Mouse (Mus musculus): ENCODE data around the gene Specc1. TPM values are rescaled to one million over a fixed set of nuclear protein-coding genes. Genes with fewer than 3 reads are reported as not detected.

Gene Specc1
- polyA plus RNA-seq, 1 experiment from 2014 or later: 8.7 TPM

GRCm38 (mm10) chr11:62209891-62210290 is 253.3 kb downstream of the Specc1 start:
- ATAC-seq (replicated peaks; ENCODE audit: low FRiP score, low read depth) (no peak), DNase-seq (ENCODE audit: low spot score) (no peak)
- TF ChIP-seq CTCF (IDR thresholded peaks at IDR 0.05; ENCODE audit: low read depth): no peak
- H3K9me3 ChIP-seq (replicated peaks; ENCODE audit: low read length): no peaks in the 10 kb centered on the region
- no peak overlapping the region for H3K4me2 ChIP-seq (ENCODE audit: low read length)
- H3K4me3 ChIP-seq (replicated peaks; ENCODE audit: low read depth, low read length): no peak overlapping the region
- 38% methylated on average over 4 of the region's 4 CpGs for WGBS
- no peaks in the 10 kb centered on the region for H3K27me3 ChIP-seq (ENCODE audit: insufficient read depth, low read length)
- no peak overlapping the region for H3K9ac ChIP-seq (ENCODE audit: low read depth, low read length)
- no peaks in the 10 kb centered on the region for H3K36me3 ChIP-seq (ENCODE audit: insufficient read depth, low read length)
- H3K27ac ChIP-seq: no peak overlapping the region
- H3K4me1 ChIP-seq (replicated peaks; ENCODE audit: insufficient read depth, low read length): no peaks in the 10 kb centered on the region

- ATAC-seq (replicated peaks; ENCODE audit: low FRiP score, low read depth) (no peak), DNase-seq (ENCODE audit: low spot score) (no peak)
- Histone ChIP-seq H3K9ac (ENCODE audit: low read depth, low read length) (no peak overlapping the region), H3K4me2 (ENCODE audit: low read length) (no peak overlapping the region), H3K36me3 (ENCODE audit: insufficient read depth, low read length) (no peaks in the 10 kb centered on the region), H3K27ac (no peak overlapping the region), H3K9me3 (replicated peaks; ENCODE audit: low read length) (no peaks in the 10 kb centered on the region), H3K4me1 (replicated peaks; ENCODE audit: insufficient read depth, low read length) (no peaks in the 10 kb centered on the region), H3K27me3 (ENCODE audit: insufficient read depth, low read length) (no peaks in the 10 kb centered on the region), H3K4me3 (replicated peaks; ENCODE audit: low read depth, low read length) (no peak overlapping the region)
- no peak for TF ChIP-seq CTCF (IDR thresholded peaks at IDR 0.05; ENCODE audit: low read depth)
- 71% methylated on average over 12 of the region's 12 CpGs for WGBS
Observed at GRCm38 (mm10) chr11:62213384-62213989, 256.9 kb downstream of the Specc1 start.

GRCm38 (mm10) chr11:62215107-62215506 is 258.5 kb downstream of the Specc1 start:
- Histone ChIP-seq H3K27ac (no peak overlapping the region), H3K9ac (ENCODE audit: low read depth, low read length) (no peak overlapping the region), H3K4me1 (replicated peaks; ENCODE audit: insufficient read depth, low read length) (no peaks in the 10 kb centered on the region), H3K27me3 (ENCODE audit: insufficient read depth, low read length) (no peaks in the 10 kb centered on the region), H3K9me3 (replicated peaks; ENCODE audit: low read length) (no peaks in the 10 kb centered on the region), H3K4me2 (ENCODE audit: low read length) (no peak overlapping the region), H3K36me3 (ENCODE audit: insufficient read depth, low read length) (no peaks in the 10 kb centered on the region), H3K4me3 (replicated peaks; ENCODE audit: low read depth, low read length) (no peak overlapping the region)
- ATAC-seq (replicated peaks; ENCODE audit: low FRiP score, low read depth) (no peak), DNase-seq (ENCODE audit: low spot score) (no peak)
- 76% methylated on average over 2 of the region's 2 CpGs for WGBS
- TF ChIP-seq CTCF (IDR thresholded peaks at IDR 0.05; ENCODE audit: low read depth): no peak

- Histone ChIP-seq H3K9me3 (replicated peaks; ENCODE audit: low read length) (no peaks in the 10 kb centered on the region), H3K9ac (ENCODE audit: low read depth, low read length) (no peak overlapping the region), H3K27ac (no peak overlapping the region), H3K4me1 (replicated peaks; ENCODE audit: insufficient read depth, low read length) (0 out of 2 replicates have a peak, but pooled peaks cover 8% of the 10 kb centered on the region), H3K4me3 (replicated peaks; ENCODE audit: low read depth, low read length) (no peak overlapping the region), H3K36me3 (ENCODE audit: insufficient read depth, low read length) (no peaks in the 10 kb centered on the region), H3K4me2 (ENCODE audit: low read length) (no peak overlapping the region), H3K27me3 (ENCODE audit: insufficient read depth, low read length) (no peaks in the 10 kb centered on the region)
- TF ChIP-seq CTCF (IDR thresholded peaks at IDR 0.05; ENCODE audit: low read depth): no peak
- no peak for ATAC-seq (replicated peaks; ENCODE audit: low FRiP score, low read depth)
- 67% methylated on average over 6 of the region's 6 CpGs for WGBS
- no peak for DNase-seq (ENCODE audit: low spot score)
Observed at GRCm38 (mm10) chr11:62217751-62218150, 261.2 kb downstream of the Specc1 start.

GRCm38 (mm10) chr11:62220756-62221510 is 264.4 kb downstream of the Specc1 start:
- H3K36me3 ChIP-seq (ENCODE audit: insufficient read depth, low read length): no peaks in the 10 kb centered on the region
- H3K4me1 ChIP-seq (replicated peaks; ENCODE audit: insufficient read depth, low read length): 0 out of 2 replicates have a peak, but pooled peaks cover 8% of the 10 kb centered on the region
- peak; percentile 29 for DNase-seq (ENCODE audit: low spot score)
- 0 out of 2 replicates have a peak overlapping the region, but pooled peaks have one; percentile 5 for H3K27ac ChIP-seq
- ATAC-seq (replicated peaks; ENCODE audit: low FRiP score, low read depth): peak; percentile 82
- TF ChIP-seq CTCF (IDR thresholded peaks at IDR 0.05; ENCODE audit: low read depth): no peak
- H3K9me3 ChIP-seq (replicated peaks; ENCODE audit: low read length): no peaks in the 10 kb centered on the region
- WGBS: 63% methylated on average over 7 of the region's 7 CpGs
- H3K27me3 ChIP-seq (ENCODE audit: insufficient read depth, low read length): no peaks in the 10 kb centered on the region
- H3K4me3 ChIP-seq (replicated peaks; ENCODE audit: low read depth, low read length): no peak overlapping the region
- no peak overlapping the region for H3K4me2 ChIP-seq (ENCODE audit: low read length)
- H3K9ac ChIP-seq (ENCODE audit: low read depth, low read length): no peak overlapping the region

GRCm38 (mm10) chr11:62223416-62223815 is 266.9 kb downstream of the Specc1 start:
- H3K4me2 ChIP-seq (ENCODE audit: low read length): no peak overlapping the region
- 91% methylated on average over 5 of the region's 5 CpGs for WGBS
- no peak overlapping the region for H3K27ac ChIP-seq
- TF ChIP-seq CTCF (IDR thresholded peaks at IDR 0.05; ENCODE audit: low read depth): no peak
- H3K4me1 ChIP-seq (replicated peaks; ENCODE audit: insufficient read depth, low read length): 0 out of 2 replicates have a peak, but pooled peaks cover 8% of the 10 kb centered on the region
- DNase-seq (ENCODE audit: low spot score) (no peak), ATAC-seq (replicated peaks; ENCODE audit: low FRiP score, low read depth) (no peak)
- no peak overlapping the region for H3K4me3 ChIP-seq (replicated peaks; ENCODE audit: low read depth, low read length)
- H3K36me3 ChIP-seq (ENCODE audit: insufficient read depth, low read length): no peaks in the 10 kb centered on the region
- no peak overlapping the region for H3K9ac ChIP-seq (ENCODE audit: low read depth, low read length)
- no peaks in the 10 kb centered on the region for H3K9me3 ChIP-seq (replicated peaks; ENCODE audit: low read length)
- no peaks in the 10 kb centered on the region for H3K27me3 ChIP-seq (ENCODE audit: insufficient read depth, low read length)
